Mouse (Mus musculus) hindbrain, postnatal 0 days (tissue): ENCODE results near the gene 4930522L14Rik. TPM values are rescaled to one million over a fixed set of nuclear protein-coding genes. Genes with fewer than 3 reads are reported as not detected.
"Not testable (repeated sequence)": the region's sequence is repeated elsewhere in the genome, so short reads cannot be mapped to it uniquely, and the experiment has no call there.

Experiments used
- ATAC-seq: fragments of 200-750 bp; cut with Nextera tagmentation; 2 replicates; pipeline ENCODE4 v1.8.0; 2017; ENCODE audit warnings: mild to moderate bottlenecking, moderate TSS enrichment, moderate library complexity
- DNase-seq: peaks from one replicate; pipeline ENCODE4 v3.0.0-alpha.2; 2015; ENCODE audit warnings: low spot score
- H3K27ac ChIP-seq: fragments of 300-500 bp; sonication (generic); 2 replicates; pipeline ENCODE4 v1.5.1; 2014; ENCODE audit warnings: mild to moderate bottlenecking
- H3K27me3 ChIP-seq: fragments of 300-500 bp; sonication (generic); 2 replicates; pipeline ENCODE4 v1.6.1; 2014; ENCODE audit warnings: low read length, mixed read lengths; ENCODE audit not compliant: insufficient read depth
- H3K36me3 ChIP-seq: fragments of 300-500 bp; sonication (generic); 2 replicates; pipeline ENCODE4 v1.6.1; 2014; ENCODE audit warnings: low read length, mixed read lengths; ENCODE audit not compliant: insufficient read depth
- H3K4me1 ChIP-seq: fragments of 300-500 bp; sonication (generic); 2 replicates; pipeline ENCODE4 v1.6.1; 2014; ENCODE audit warnings: antibody characterized with exemption, low read length, mixed read lengths; ENCODE audit not compliant: insufficient read depth
- H3K4me2 ChIP-seq: fragments of 300-500 bp; sonication (generic); 2 replicates; pipeline ENCODE4 v1.6.1; 2014; ENCODE audit warnings: low read depth, mild to moderate bottlenecking, low read length, moderate library complexity, mixed read lengths
- H3K4me3 ChIP-seq: fragments of 300-500 bp; sonication (generic); 2 replicates; pipeline ENCODE4 v1.5.1; 2014; ENCODE audit warnings: low read length
- H3K9ac ChIP-seq: fragments of 300-500 bp; sonication (generic); replicated peaks from 2 replicates; pipeline ENCODE4 v1.6.1; 2014; ENCODE audit warnings: mild to moderate bottlenecking, low read length, moderate library complexity, mixed read lengths
- H3K9me3 ChIP-seq: fragments of 300-500 bp; sonication (generic); 2 replicates; pipeline ENCODE4 v1.6.1; 2016; ENCODE audit warnings: low read length, mixed read lengths
- WGBS: fragments of 180-500 bp; shearing (Covaris S2); extraction: QIAGEN DNeasy Blood & Tissue Kit; methylation state at CpG from one replicate; pipeline ENCODE4 v1.1.7; 2014; 5-methylcytosine and 5-hydroxymethylcytosine counted together
- polyA plus RNA-seq: library from polyadenylated mRNA; unstranded; fragments of >200 nt; fragmentation: Nextera tagmentation; extraction: Ambion mirVana; gene quantifications from 2 replicates; pipeline ENCODE4 v1.2.1, GENCODE M21; 2015
- total RNA-seq: library from RNA; depleted of rRNA; stranded (reverse); fragments of >200 nt; gene quantifications from 2 replicates; pipeline ENCODE4 v1.2.3, GENCODE M21; 2014; rRNA removed

4930522L14Rik gene
- total RNA-seq = 0.43 and 2.0 TPM in 2 replicates
- 3.2 and 3.9 TPM in 2 replicates for polyA plus RNA-seq

- not testable (repeated sequence) for H3K27me3 ChIP-seq, H3K4me1 ChIP-seq, H3K9me3 ChIP-seq, H3K36me3 ChIP-seq
- Histone ChIP-seq H3K4me3 (peak within 1 kb of the TSS; percentile 42), H3K9ac (0 out of 2 replicates have a peak within 1 kb of the TSS, but pooled peaks have one; percentile 28), H3K27ac (0 out of 2 replicates have a peak within 1 kb of the TSS, but pooled peaks have one; percentile 18), H3K4me2 (peak within 1 kb of the TSS; percentile 58)
- ATAC-seq (peak; percentile 97), DNase-seq (peak; percentile 28)
- WGBS = under 1% methylated on average over 23 of the region's 25 CpGs
Measured at GRCm38 (mm10) chr5:109751391-109752071, at the start of gene 4930522L14Rik. Gene 4930522L14Rik (minus strand): TSS chr5:109751886.

GRCm38 (mm10) chr5:109801466-109801865, 49.8 kb upstream of the 4930522L14Rik start:
- not testable (repeated sequence) for H3K27me3 ChIP-seq, H3K4me1 ChIP-seq, H3K27ac ChIP-seq, DNase-seq, H3K9ac ChIP-seq, H3K9me3 ChIP-seq, H3K4me3 ChIP-seq, H3K36me3 ChIP-seq, H3K4me2 ChIP-seq, ATAC-seq

- not testable (repeated sequence) for H3K36me3 ChIP-seq, H3K4me3 ChIP-seq, ATAC-seq, H3K9me3 ChIP-seq, H3K4me2 ChIP-seq, H3K27ac ChIP-seq, DNase-seq, H3K27me3 ChIP-seq, H3K4me1 ChIP-seq, H3K9ac ChIP-seq
- 76% methylated on average over 2 of the region's 2 CpGs for WGBS
Measured at GRCm38 (mm10) chr5:109799948-109800347, 48.3 kb upstream of the 4930522L14Rik start.

GRCm38 (mm10) chr5:109797017-109797416, 45.3 kb upstream of the 4930522L14Rik start:
- not testable (repeated sequence) for H3K4me3 ChIP-seq, H3K4me1 ChIP-seq, H3K27me3 ChIP-seq, H3K36me3 ChIP-seq, ATAC-seq, H3K9me3 ChIP-seq, H3K9ac ChIP-seq, DNase-seq, H3K4me2 ChIP-seq, H3K27ac ChIP-seq
- WGBS = 96% methylated on average over 3 of the region's 3 CpGs

GRCm38 (mm10) chr5:109795967-109796652, 44.4 kb upstream of the 4930522L14Rik start:
- not testable (repeated sequence) for H3K27me3 ChIP-seq, H3K4me1 ChIP-seq, H3K9me3 ChIP-seq, H3K36me3 ChIP-seq, H3K27ac ChIP-seq
- DNase-seq (peak; percentile 9), ATAC-seq (peak; percentile 91)
- Histone ChIP-seq H3K4me2 (peak overlapping the region; percentile 66), H3K4me3 (peak overlapping the region; percentile 54), H3K9ac (peak overlapping the region; percentile 35; the same call in 1 of the 2 replicates)
- WGBS = 3% methylated on average over 25 of the region's 25 CpGs

GRCm38 (mm10) chr5:109752073-109752780, 541 bp upstream of the 4930522L14Rik start:
- peak overlapping the region; percentile 58 for H3K4me2 ChIP-seq
- H3K36me3 ChIP-seq, H3K27me3 ChIP-seq, H3K9ac ChIP-seq, H3K9me3 ChIP-seq, H3K27ac ChIP-seq, ATAC-seq, DNase-seq, H3K4me1 ChIP-seq: not testable (repeated sequence)
- peak overlapping the region; percentile 42; the same call in 1 of the 2 replicates for H3K4me3 ChIP-seq
- 52% methylated on average over 4 of the region's 4 CpGs for WGBS

- 94% methylated on average over 1 of the region's 1 CpGs for WGBS
- not testable (repeated sequence) for H3K4me2 ChIP-seq, ATAC-seq, H3K27me3 ChIP-seq, H3K27ac ChIP-seq, H3K4me1 ChIP-seq, H3K9ac ChIP-seq, H3K9me3 ChIP-seq, DNase-seq, H3K36me3 ChIP-seq, H3K4me3 ChIP-seq
Measured at GRCm38 (mm10) chr5:109745081-109745480, 6.6 kb downstream of the 4930522L14Rik start.

GRCm38 (mm10) chr5:109717341-109717740, 34.3 kb downstream of the 4930522L14Rik start:
- not testable (repeated sequence) for H3K4me3 ChIP-seq, DNase-seq, H3K27me3 ChIP-seq, H3K27ac ChIP-seq, H3K36me3 ChIP-seq, H3K4me2 ChIP-seq, H3K9ac ChIP-seq, H3K4me1 ChIP-seq, H3K9me3 ChIP-seq, ATAC-seq
- 80% methylated on average over 3 of the region's 3 CpGs for WGBS
